Mouse (Mus musculus) retina, postnatal 1 day (tissue): ENCODE results near the gene Dnaja3.
A peak's percentile ranks its signal among the peaks of the same experiment; 100 is the strongest.

Source experiments
- DNase-seq: peaks from one replicate; pipeline ENCODE4 v3.0.0-alpha.2; 2012

Gene Dnaja3

DNA sequence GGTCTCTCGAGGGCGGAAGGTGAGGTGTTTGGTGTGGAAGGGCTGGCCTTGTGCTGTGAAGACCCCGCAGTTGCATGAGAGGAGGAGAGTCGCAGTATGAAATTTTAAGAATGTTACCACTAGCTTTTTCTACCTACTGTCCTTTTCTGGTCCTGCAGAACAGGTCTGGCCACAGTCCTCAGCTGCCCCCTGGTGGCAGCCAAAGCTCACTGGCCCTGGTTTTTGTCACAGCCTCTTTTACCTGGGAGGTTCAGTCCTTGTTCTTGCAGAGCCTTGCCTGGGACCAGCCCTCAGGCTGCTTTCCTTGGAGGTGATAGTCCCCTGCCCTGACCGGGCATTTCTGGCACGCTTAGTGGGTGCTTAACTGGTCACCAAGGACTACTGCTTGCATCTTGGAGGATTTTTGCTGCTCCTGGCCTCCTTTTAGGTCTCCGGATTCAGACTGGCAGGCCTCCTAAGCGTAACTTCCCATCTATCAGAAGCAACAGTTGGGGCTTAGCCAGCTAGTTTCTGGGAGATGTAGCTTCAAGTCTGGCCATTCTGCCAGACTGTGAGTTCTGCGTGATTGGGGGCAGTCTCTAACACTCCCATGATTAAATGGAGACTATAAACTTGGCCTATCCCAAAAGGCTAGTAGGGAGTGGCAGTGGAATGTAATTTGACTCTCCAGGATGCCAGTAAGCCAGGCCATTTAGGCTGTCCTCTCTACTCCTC lies 31.8 kb upstream of the Dnaja3 start:
- DNase-seq: peak; percentile 84

DNA sequence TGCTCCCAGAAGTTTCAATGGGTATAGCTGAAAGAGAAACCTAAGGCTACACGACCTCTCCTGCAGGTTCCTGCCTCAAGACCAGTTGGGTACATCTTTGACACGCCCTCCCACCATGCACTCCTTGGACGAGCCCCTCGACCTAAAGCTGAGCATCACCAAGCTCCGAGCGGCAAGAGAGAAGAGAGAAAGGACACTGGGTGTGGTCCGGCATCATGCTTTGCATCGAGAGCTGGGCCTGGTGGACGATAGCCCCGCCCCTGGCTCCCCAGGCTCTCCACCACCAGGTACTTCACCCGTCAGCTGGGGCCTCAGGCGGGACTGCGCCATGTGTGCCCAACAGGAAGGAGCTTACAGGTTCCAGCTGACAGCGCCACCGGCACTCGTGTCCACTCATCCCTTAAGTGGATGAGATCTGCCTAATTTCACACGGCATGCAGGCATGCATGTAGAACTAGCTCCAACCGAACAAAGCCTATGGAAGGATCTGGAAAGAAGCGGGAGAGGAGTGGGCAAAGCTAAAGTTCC lies 31.2 kb upstream of the Dnaja3 start:
- DNase-seq: peak; percentile 32

DNA sequence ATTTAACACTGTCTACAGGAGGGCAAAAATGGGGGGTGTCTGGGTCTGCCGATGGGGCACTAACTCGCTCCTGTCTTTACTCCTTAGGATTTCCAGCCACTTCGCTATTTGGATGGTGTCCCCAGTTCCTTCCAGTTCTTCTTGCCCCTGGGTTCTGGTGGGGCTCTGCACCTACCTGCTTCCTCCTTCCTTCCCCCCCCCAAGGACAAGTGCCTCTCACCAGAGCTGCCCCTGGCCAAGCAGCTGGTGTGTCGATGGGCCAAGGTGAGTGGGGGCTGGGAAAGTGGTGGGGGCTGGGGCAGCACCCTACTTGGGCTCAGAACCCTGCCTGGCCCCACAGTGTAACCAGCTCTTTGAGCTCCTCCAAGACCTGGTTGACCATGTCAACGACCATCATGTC lies 28.6 kb upstream of the Dnaja3 start:
- no peak for DNase-seq

DNA sequence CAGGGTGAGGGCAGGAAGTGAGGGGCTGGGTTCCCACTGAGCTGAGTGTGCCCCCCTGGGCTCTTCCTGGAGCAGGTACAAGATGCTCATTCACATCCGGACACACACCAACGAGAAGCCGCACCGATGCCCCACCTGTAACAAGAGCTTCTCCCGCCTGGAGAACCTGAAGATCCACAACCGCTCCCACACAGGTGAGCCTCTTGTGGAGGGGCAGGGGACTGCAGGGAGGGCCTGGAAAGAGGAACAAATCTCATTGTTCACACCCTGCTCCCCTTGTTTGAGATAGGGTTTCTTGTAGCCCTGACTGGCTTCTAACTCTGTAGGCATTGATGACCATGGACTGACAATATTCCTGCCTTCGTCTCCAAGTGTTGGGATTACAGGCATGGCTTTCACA lies 28.1 kb upstream of the Dnaja3 start:
- DNase-seq: no peak

DNA sequence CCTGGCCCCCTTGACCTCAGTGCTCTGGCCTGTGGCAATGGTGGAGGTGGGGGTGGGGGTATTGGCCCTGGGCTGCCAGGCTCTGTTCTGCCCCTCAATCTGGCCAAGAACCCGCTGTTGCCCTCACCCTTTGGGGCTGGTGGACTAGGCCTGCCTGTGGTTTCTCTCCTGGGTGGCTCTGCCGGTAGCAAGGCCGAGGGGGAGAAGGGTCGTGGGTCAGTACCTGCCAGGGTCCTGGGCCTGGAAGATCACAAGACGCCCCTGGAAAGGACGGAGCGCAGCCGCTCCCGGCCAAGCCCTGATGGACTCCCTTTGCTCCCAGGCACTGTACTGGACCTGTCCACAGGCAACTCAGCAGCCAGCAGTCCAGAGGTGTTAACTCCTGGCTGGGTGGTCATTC lies 26.1 kb upstream of the Dnaja3 start:
- no peak for DNase-seq

DNA sequence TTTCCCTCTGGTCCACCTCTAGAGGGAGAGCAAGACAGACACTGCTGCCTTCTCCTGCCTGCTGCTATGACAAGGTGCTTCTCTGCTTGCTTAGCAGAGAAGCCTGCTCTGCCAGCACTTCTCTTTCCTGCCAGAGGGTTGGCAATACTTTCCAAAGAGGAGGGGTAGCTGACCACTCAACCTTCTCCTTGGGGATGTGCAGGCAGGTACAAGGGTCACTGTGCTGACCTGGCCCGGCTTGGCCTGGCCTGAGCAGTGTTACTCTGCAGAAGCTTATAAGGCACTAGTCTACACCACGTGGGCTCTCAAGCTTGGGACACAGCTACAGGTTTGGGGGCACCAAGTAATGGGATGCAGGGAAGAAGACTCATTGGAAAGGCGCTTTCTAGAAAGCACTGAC lies 25.1 kb upstream of the Dnaja3 start:
- no peak for DNase-seq

DNA sequence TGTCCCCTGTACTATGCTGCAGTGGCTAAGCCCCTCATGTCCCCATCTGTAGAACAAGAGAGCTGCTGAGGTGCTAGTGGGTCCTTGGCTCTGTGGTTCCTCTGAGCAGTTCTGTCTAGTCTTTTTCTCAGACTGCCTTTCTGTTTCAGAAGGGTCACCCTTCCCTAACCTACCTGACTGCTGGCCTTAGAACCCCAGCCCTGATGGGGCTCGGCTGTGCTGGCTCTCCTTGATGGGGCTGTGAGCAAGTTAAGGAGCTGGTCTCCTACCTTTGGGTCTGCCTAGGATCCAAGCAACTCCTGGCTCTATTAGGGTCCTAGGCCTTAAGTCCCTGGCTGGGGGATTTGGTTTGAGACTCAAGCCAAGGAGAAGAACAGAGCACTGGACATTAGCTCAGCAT lies 24.5 kb upstream of the Dnaja3 start:
- no peak for DNase-seq

DNA sequence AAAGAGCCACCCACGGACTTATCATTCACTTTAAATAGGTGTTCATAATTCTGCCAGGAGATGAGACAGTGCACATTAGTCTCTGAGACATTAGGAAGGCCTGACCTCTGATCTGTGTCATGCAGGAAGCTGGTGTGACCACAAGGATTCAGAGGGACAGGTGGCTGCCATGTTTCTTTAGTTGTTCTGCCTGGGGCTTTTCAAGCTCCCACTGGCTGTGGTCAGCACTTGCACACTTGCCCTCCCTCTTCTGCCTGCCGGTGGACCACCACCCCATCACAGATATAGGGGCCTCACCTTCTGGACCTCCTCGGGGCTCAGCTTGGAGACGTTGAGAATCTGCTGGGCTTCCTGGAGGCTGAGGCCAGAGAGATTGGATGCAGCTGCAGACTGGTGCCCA lies 23.0 kb upstream of the Dnaja3 start:
- DNase-seq: no peak

DNA sequence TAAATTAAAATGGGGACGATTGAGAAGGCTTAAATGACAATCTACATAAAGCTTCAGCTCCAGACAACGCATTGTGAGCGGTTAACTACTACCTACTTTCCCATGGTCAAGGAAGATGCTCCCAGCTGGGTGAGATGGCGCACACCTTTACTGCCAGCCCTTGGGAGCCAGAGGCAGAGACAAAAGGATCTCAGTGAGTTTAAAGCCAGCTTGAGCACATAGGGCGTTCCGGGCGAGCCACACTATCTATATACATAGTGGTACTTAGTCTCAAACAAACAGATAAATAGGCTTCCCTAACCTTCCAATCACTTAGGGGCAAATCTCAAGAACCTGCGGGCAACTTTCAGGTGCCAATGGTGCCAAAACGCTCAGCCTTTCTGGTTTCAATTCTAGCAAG lies 15.7 kb upstream of the Dnaja3 start:
- DNase-seq: no peak

DNA sequence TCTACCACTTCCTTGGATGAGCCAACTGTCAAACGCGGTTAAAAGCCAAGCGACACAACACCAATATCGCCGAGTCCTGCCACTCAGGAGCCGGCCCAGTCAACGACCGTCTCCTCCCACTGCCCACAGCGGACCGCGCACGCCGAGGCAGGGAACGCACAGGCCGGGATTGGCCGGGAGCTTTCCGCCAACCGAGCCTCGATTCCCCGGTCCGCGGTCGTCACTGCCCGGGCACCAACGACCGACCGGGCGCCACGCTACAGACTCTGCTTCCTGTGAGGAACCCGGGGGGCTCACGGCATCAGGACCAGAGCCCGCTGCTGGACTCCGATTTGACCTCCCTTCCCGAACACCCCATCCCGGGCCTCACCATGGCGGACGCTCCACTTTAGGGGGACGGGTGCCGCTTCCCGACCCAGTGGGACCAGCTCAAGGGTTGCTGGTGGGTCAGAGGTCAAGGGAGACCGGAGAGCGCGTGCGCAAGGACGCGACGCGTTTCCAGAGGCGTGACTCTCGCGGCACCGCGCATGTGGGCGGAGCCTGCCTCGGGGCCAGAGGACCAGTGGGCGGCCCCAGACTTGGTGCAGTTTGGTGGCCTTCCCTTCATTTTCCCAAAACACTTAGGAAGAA lies 15.2 kb upstream of the Dnaja3 start, which contains the start of gene Pam16:
Gene Pam16, minus strand, starts transcription at position 508 of the 630 bp plus-strand sequence.
- peak; percentile 93 for DNase-seq

DNA sequence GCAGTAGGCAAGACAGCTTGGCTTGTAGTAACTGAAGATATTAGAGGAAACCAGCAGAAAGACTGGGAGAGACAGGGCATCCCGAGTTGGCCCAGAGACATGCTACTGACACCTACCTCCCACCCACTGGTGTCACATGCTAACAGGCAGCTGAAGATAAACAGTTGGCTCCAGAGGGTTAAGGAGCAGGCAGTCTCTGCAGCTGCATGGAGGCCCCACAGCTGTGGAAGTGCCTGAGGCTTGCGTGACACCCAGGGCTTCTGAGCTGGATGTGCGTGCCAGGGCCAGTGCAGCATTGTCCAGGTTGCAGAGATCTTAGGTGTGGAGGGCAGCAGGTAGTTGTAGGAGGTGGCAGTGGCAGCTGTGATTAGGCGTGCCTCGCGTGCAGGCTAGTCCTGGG lies 12.7 kb upstream of the Dnaja3 start:
- no peak for DNase-seq

DNA sequence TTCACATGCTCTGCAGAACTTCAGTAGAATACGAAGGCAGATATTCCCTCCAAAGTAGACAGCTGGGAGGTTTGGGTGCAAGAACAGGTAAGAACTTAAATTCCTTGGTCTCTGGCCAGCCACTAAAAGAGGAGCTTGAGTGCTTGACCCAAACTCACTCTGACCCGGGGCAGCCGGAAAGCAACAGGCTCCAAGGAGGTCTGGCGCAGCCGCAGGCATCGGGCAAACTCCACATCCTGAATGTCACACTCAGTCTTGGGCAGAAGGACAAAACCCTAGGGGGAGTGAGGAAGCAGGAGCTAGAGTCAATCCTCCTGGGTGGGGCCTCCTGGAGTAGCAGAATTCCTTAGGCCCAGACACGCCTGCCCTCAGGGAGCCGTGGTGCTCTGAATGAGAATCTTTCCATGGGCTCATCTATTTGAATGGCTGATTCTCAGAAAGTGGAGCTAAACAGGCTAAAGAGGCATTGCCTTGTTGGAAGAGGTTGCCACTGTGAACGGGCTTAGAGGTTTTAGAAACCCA lies 10.8 kb upstream of the Dnaja3 start:
- no peak for DNase-seq

DNA sequence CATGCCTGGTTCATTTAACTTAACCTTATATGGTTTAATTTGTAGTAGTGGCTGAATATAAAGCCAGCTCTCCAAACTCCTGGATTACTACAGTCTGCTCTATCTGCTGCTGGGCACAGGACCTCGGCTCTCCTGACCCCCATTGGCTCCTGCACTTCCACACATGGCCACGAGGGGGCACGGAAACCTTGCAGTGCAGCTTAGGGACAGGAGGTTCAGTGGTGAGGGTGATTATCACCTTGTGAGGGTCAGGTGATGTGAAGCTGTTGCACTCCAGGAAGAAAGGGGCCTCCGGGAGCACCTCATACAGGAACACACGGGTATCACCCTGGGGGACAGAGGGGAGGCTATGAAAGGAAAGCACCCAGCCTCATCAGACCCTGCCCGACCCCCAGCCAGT lies 9.8 kb upstream of the Dnaja3 start:
- peak; percentile 81 for DNase-seq

DNA sequence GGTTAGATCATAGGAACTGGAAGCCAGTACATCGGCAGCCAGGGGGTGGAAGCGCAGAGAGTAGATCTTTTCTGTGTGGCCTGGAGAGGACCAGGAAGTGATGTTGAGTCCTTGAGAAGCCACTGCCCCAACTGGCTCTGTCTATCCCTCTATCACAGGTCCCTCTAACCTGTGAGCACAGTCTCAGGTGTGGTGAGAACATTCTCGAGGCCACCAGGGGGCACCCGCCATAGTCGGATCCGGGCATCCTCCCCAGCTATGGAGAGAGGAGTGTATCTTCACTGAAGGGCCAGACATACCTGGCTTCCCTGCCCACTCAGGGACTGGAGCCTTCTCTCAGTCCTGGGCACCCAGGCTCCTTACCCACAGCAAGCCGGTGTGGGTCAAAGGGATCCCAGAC lies 7.7 kb upstream of the Dnaja3 start:
- no peak for DNase-seq

DNA sequence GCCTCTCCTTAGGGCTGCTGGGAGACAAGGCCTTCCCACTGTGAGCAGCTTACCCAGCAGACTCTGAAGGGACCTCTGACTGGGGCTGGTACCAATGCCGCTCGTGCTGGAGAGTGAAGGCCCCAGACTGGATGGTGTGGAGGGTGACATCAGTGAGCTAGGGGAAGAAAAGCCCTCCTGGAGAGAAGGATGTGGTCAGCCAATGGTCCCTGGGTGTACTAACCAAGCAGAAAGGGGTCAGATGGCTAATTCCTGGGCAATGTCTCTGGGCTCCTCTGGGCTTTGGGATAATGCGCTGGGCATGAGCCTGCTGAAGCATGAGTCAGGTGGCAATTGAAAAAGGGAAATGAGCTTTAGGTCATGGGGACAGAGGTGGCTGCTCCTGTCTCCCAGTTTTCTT lies 6.1 kb upstream of the Dnaja3 start:
- no peak for DNase-seq

DNA sequence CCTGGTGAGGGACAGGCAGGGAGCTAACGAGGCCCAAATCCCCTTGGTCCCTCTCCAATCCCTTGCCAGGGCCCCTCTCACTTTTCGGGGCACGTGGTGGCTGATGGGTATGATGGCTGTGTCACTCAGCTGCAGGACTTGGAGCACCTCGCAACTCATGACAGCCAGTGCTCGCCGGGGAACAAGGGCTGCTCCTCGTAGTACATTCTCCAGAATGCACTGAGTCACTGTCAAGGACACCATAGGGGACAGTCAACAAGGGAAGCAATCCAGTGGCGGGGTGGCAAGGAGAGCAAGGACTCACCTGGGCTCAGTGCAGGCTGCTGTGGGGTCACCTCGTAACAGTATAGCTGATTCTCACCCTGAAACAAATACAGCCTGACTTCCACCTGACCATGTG lies 5.1 kb upstream of the Dnaja3 start:
- no peak for DNase-seq

DNA sequence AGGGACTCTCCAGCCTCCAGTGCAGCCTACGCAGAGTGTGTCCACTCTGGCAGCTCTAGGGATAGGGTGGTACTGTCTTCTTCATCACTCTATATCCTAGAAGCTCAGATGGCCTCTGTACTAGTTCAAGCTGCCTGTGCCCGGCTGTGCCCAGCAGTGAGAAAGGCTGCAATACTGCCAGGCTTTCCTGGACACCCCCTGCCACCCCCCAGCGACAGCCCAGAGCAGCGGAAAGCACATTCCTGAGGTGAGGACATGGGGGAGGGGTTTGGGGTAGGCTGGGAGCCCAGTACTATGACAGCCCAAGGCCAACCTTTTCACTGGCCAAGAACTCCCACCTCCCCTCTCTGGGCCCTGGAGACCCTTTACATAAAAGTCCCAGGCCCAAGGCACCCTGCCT lies 4.0 kb upstream of the Dnaja3 start:
- no peak for DNase-seq

DNA sequence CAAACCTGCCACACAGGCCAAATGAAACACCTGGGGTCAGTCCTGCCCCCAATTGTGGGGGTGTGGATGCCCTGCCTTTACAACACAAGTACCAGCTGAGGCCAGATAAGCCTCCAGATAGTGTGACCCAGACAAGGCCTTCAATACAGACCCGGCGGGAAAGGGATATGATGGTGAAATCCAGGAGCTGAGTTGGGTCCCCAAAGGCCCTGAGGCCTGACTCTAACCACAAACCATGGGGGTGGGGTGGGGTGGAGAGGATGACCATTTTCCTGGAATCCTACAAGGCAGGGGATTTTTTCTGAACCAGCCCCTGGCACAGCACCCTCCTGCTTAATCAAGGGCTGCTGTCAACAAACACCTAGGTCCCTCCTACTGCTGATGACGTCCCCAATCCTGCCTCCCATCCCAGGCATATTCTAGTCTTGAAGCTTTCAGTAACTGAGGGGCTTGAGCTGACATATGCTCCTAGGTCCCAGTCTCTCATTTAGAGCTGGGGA lies 848 bp upstream of the Dnaja3 start:
- DNase-seq: no peak

DNA sequence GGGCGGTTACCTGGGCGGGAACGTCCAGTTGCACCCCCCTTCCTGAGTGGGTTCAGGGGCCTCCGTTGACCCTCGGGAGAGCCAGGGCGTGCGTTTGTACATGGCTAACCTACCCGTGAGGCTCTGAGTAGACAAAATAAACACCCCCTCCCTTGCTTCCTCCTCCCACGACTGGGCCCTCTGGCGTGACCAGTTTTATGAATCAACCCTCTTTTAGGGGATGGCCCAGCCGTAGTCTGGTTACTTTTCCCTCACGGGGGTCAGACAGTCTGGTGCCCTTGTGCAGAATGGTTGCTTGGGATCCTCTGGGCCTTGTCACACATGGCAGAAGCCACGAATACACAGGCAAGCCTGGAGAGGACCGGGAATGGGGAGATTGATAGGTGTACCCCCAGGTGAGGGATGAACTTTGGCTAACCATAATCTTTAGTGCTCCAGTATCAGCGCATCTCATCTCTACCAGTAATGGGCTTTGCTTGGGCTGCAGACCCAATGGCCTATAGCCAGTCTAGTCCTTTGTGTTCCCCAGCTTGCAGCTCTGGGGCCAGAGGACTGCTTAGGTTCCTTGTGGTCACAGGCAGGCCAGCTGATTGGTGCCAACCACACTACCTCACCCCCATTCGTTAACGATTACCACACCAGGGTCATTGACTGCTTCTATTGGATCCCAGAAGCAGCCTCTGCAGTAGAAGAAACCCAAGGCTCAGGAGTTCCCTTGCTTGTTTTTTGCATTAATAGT lies 647 bp downstream of the Dnaja3 start:
- DNase-seq: peak; percentile 40

DNA sequence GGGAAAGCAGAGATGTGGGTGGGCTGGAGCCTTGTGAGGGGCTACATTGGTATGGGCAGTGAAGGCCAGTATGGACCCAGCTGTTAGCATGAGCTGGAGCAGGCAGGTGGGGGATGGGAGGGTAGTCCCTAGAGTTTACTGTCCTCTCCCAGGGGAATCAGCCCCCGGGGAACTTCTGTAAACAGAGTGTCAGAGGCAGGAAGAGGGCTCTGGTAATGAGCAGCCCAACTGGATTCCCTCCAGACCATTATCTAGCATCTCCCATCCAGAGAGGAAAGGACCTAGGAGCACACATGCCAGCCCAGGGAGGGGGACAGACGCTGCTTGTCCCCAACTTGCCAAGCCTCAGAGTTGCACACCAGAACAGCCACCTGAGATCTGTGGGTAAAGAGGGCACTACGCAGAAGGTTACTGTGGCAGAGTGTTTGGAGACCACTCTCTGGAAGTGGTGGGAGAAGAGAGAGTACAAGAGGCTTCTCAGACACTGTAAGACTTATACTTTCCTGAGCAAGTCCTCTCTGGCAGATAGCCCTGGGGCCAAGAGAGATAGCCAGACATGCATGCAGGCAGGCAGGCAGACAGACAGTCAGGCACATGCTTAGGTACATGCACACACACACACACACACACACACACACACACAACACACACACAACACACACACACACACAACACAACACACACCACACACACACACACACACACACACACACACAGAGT lies 1.5 kb downstream of the Dnaja3 start:
- DNase-seq: peak; percentile 31

DNA sequence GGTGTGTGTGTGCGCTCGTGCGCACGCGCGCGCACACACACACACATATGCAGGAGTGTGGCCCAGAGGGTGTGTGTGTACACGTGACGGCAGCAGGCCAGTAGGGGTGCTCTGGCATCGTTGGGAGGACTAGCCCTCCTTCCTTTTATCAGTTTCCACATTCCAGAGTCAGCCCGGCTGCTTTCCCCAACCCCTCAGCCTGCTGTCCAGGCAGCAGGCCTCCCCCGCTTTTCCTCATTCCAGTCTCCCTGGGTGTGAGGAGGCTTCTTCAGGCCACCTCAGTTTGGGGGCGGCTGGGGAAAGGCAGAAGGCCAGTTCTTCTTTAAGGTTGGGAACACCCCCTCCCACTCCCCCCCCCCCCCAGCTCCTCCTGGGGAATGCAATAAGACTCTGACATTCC lies 2.4 kb downstream of the Dnaja3 start:
- peak; percentile 54 for DNase-seq

DNA sequence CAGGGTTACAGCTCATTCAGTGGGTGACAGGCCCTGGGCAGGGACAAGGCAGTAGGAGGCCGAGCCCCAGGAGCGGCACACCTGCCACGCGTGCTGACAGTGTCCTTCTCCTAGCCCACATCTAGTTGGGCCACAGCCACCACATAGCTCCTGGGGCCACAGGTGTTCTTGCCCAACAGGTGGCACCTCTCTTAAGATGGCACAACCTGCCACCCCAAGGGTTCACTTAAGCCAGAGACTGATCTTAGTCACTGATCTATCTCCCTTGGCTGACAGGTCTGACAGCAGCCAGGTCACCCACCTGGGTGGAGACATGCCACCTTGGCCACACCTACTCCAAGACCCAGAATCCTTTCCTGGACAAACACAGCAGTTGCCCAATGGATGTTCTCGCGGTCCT lies 3.1 kb downstream of the Dnaja3 start:
- no peak for DNase-seq
